Mouse (Mus musculus): ENCODE measurements around the gene Tmem256.

Tmem256 gene

DNA sequence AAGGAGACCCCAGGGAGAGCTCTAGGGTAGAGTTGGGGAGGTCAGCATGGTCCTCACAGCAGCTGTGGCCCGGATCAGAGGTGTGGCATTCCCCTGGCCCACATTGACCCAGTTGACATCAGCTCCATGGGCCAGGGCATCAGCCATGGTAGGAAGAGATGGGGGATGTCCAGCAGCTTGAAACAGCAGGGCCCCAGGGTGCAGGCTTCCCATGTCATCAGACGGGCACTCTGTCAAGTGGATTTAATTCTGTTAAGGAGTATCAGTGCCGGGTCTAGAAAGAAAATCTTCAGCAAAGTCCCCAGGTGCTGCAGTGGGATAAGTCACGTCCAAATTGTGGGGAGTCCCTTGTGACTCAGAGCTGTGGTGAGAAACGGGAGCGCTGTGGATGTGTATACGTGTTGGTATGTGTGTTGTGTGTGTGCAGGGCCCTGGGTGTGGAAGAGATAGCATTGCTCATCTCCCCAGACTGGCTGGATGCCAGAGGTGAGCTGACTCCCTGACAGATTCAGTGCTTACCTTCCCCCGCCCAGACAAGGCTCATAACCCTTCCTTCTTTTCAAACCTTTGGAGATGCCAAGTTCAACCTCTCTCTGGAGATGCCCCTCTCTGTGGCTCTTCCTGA is 45.3 kb downstream of the Tmem256 start:
- in situ Hi-C loops (cut with MseI, MboI) = no loop called here

- in situ Hi-C loops (cut with MseI, MboI) = no loop called here
Observed at GRCm38 (mm10) chr11:69884240-69884639, 45.9 kb downstream of the Tmem256 start.

- in situ Hi-C loops (cut with MseI, MboI) = no loop called here
Observed at GRCm38 (mm10) chr11:69884663-69885062, 46.3 kb downstream of the Tmem256 start.

DNA sequence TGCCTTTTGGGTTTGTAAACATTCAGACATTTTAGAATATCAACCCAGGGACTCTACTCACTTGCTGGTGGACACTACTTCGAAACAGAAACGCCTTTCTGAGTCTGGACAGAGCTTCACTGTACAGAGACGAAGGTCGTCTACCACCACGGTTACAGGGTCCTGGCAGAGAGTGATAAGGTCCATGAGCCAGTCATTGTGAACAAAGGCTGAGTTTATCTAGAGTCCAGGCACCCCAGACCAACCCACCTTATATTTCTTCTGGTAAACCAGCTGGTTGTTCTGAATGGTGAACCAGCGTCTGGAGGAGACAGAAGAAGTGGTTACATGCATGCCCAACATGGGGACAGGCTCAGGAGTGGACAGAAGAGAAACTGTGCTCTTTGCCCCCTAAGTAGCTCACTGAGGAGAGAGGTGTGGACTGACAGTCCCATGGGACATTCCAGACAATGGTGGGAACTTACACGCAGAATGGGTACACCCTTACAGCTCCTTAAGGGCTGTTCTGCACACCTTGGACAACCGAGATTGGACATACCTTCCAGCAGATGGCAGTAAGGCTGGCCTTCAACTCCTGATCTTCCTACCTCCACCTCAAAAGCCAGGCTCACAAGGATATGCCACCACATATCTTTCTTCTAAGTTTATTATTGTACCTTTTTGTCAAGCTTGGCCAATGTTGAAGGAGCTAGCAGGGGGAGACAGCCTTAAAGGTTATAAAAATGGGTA is 48.8 kb downstream of the Tmem256 start:
- in situ Hi-C loops (cut with MseI, MboI) = no loop called here
